Mouse (Mus musculus) liver, embryonic 12.5 days (tissue): Measurements from ENCODE around the gene Slc35g3. TPM values are rescaled to one million over a fixed set of nuclear protein-coding genes. Genes with fewer than 3 reads are reported as not detected.

Experiments used
- ATAC-seq: fragments of 200-750 bp; cut with Nextera tagmentation; 2 replicates; pipeline ENCODE4 v1.8.0; 2017; ENCODE audit warnings: moderate number of reproducible peaks, mild to moderate bottlenecking, moderate library complexity
- H3K27ac ChIP-seq: fragments of 300-500 bp; sonication (generic); 2 replicates; pipeline ENCODE4 v1.5.1; 2016; ENCODE audit warnings: mild to moderate bottlenecking
- H3K27me3 ChIP-seq: fragments of 300-500 bp; sonication (generic); replicated peaks from 2 replicates; pipeline ENCODE4 v1.6.1; 2016; ENCODE audit warnings: mild to moderate bottlenecking, moderate library complexity
- H3K36me3 ChIP-seq: fragments of 300-500 bp; sonication (generic); 2 replicates; pipeline ENCODE4 v1.6.1; 2016; ENCODE audit warnings: mild to moderate bottlenecking, moderate library complexity
- H3K4me1 ChIP-seq: fragments of 300-500 bp; sonication (generic); 2 replicates; pipeline ENCODE4 v1.6.1; 2016
- H3K4me2 ChIP-seq: fragments of 300-500 bp; sonication (generic); 2 replicates; pipeline ENCODE4 v1.6.1; 2016; ENCODE audit warnings: mild to moderate bottlenecking, moderate library complexity
- H3K4me3 ChIP-seq: fragments of 300-500 bp; sonication (generic); 2 replicates; pipeline ENCODE4 v1.5.1; 2016; ENCODE audit warnings: mild to moderate bottlenecking, moderate library complexity
- H3K9ac ChIP-seq: fragments of 300-500 bp; sonication (generic); 2 replicates; pipeline ENCODE4 v1.6.1; 2016; ENCODE audit warnings: mild to moderate bottlenecking, moderate library complexity
- H3K9me3 ChIP-seq: fragments of 300-500 bp; sonication (generic); replicated peaks from 2 replicates; pipeline ENCODE4 v1.6.1; 2016; ENCODE audit warnings: mild to moderate bottlenecking, moderate library complexity
- WGBS: fragments of 180-500 bp; shearing (Covaris S2); methylation state at CpG from one replicate; pipeline ENCODE4 v1.1.7; 2016; ENCODE audit not compliant: insufficient replicate concordance; 5-methylcytosine and 5-hydroxymethylcytosine counted together
- polyA plus RNA-seq: library from polyadenylated mRNA; unstranded; fragments of >200 nt; fragmentation: Nextera tagmentation; extraction: Ambion mirVana; gene quantifications from 2 replicates; pipeline ENCODE4 v1.2.1, GENCODE M21; 2016

Gene Slc35g3
- polyA plus RNA-seq, 1 experiment from 2014 or later = not detected

DNA sequence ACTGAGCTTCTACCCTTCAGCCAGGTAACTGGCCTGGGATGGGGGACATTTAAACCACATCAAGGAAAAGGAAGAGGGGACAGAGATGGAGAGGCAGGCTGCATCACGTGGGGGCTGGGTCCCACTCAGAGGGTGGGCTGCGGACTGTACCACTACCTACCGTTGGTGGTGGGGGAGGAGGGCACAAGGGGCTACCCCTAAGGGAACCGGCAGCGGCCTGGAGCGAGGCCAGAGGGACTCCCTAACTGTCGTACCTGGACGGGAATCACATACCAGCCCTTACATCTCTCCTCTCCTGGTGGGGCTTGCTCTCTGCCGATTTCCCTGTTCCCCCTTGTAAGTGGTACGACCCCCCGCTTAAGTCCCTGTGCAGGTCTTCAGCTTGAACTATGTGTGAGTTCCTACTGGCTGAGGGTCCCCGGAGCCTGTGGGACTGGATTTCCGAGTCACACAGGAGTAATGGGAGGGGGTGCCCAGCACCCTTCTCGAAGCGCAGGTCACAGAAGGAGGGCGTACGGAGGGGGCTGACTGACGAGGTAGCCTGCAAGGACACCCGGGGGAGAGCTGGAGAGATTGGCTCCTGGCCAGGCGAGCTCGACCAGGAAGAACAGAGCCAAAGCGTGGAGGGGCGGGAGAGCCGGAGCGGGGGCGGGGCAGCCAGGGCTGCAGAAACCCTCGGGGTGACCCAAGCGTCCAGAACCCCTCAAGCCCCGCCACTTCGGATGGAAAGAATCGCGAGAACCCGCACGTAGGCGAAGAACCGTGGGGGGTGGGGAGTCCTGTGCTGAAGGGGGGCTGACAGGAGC is 38.8 kb upstream of the Slc35g3 start:
- under 1% methylated on average over 36 of the region's 36 CpGs for WGBS
- no peak for ATAC-seq
- H3K36me3 ChIP-seq = no peaks in the 10 kb centered on the region
- peak overlapping the region; percentile 44 for H3K4me3 ChIP-seq
- peaks cover 60% of the 10 kb centered on the region for H3K4me1 ChIP-seq
- H3K9me3 ChIP-seq = no peaks in the 10 kb centered on the region
- H3K27ac ChIP-seq = no peak overlapping the region
- peaks cover 99% of the 10 kb centered on the region for H3K27me3 ChIP-seq
- peak overlapping the region; percentile 35; the same call in 1 of the 2 replicates for H3K9ac ChIP-seq
- H3K4me2 ChIP-seq = peak overlapping the region; percentile 64

DNA sequence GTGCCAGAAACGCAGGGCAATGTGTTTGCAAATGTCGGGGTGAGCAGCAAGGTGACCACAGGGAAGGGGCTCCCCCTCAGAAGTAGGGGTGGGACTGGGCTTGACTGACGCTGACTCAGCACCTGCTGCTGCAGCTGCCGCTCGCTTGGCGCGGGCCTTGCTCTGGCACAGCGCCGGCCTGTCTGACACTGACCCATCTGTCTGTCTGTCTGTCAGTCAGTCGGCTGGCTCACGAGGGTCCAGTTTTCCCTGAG is 38.3 kb upstream of the Slc35g3 start:
- H3K4me1 ChIP-seq = peaks cover 62% of the 10 kb centered on the region
- H3K27me3 ChIP-seq = peaks cover 94% of the 10 kb centered on the region
- H3K36me3 ChIP-seq = no peaks in the 10 kb centered on the region
- H3K27ac ChIP-seq = no peak overlapping the region
- H3K9ac ChIP-seq = no peak overlapping the region
- no peaks in the 10 kb centered on the region for H3K9me3 ChIP-seq
- peak overlapping the region; percentile 44 for H3K4me3 ChIP-seq
- 5% methylated on average over 11 of the region's 11 CpGs for WGBS
- no peak for ATAC-seq
- peak overlapping the region; percentile 64 for H3K4me2 ChIP-seq

DNA sequence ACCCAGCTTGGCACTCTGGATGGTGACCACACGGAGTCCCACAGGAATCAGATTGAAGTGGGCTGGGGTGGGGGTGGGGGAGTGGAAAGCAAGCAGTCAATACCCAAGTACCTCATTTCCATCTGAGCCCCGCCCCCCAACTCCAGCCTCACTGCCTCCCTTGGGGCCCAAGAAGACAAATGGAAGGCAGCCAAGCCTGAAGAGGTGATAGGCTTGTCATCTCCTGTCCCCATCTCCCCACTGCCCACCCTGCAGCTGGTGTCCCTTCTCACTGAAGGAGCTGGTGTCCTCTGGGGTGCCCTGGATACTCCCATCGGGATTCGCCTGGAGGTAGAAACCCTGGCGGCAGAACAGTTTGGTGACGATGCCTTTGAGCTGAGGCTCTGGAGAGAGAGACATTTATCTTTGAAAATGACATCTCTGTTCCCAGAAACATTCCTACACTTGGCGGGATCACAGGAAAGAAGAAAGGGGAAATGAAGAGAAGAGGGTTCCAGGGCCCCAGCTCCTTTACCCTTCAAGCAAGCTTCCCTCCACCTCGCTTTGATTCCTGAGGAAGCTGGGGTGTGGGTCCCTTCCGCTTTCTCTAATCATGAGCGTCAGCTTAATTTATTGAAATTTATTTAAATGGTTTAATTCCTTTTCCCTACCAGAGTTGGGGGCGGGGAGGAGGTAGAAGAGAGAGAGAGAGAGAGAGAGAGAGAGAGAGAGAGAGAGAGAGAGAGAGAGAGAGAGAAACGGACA is 37.8 kb upstream of the Slc35g3 start:
- no peak overlapping the region for H3K27ac ChIP-seq
- no peaks in the 10 kb centered on the region for H3K9me3 ChIP-seq
- no peak for ATAC-seq
- H3K4me3 ChIP-seq = no peak overlapping the region
- H3K36me3 ChIP-seq = no peaks in the 10 kb centered on the region
- peak overlapping the region; percentile 64 for H3K4me2 ChIP-seq
- H3K27me3 ChIP-seq = peaks cover 89% of the 10 kb centered on the region
- H3K4me1 ChIP-seq = peaks cover 61% of the 10 kb centered on the region
- H3K9ac ChIP-seq = no peak overlapping the region
- WGBS = 35% methylated on average over 12 of the region's 12 CpGs

DNA sequence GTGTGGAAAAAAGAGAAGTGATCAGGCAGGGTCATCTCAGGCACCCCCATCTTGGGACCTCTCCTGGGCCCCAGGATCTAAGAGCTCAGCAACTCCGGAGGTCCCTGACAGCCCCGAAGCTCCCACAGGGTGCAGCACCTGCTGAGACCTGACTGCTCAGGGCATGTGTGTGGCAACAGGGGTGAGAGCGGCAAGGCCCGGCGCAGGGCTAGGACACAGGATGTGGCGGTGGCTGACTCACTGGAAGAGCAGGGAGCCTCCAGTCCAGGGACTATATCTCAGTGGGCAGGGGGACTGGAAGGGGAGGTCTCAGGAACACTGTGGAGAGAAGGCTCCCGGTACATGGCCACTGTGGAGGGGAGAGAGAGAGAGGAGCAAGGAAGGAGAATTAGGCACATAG is 36.2 kb upstream of the Slc35g3 start:
- H3K9ac ChIP-seq = no peak overlapping the region
- no peaks in the 10 kb centered on the region for H3K9me3 ChIP-seq
- WGBS = 62% methylated on average over 7 of the region's 7 CpGs
- H3K4me2 ChIP-seq = no peak overlapping the region
- no peak overlapping the region for H3K27ac ChIP-seq
- no peak overlapping the region for H3K4me3 ChIP-seq
- ATAC-seq = no peak
- peaks cover 86% of the 10 kb centered on the region for H3K27me3 ChIP-seq
- H3K36me3 ChIP-seq = no peaks in the 10 kb centered on the region
- H3K4me1 ChIP-seq = peaks cover 45% of the 10 kb centered on the region

DNA sequence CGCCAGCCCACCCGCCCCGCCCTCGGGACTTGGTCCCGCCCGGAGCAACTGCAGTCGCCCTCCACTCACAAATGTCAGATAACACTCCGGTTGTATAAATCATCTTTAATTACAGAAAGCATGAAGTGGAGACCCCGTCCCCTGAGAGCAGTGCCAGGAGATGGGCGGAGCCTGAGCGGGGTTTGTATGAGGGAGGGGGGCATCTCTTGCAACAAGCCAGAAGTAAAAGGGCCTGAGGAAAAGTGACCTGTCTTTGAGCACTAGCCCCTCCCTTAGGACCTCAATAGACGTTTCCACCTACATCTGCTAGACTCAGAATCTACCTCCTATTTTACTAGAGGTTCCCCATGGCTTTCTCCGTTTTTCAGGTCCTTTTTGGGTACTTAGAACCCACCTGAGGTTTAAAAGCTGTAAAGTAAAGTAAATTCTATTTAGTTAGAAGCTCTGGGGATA is 34.2 kb upstream of the Slc35g3 start:
- no peaks in the 10 kb centered on the region for H3K36me3 ChIP-seq
- no peak overlapping the region for H3K27ac ChIP-seq
- 4% methylated on average over 13 of the region's 13 CpGs for WGBS
- H3K9ac ChIP-seq = peak overlapping the region; percentile 64
- H3K27me3 ChIP-seq = peaks cover 77% of the 10 kb centered on the region
- H3K4me3 ChIP-seq = peak overlapping the region; percentile 54
- peak overlapping the region; percentile 88 for H3K4me2 ChIP-seq
- no peaks in the 10 kb centered on the region for H3K9me3 ChIP-seq
- peaks cover 27% of the 10 kb centered on the region for H3K4me1 ChIP-seq
- no peak for ATAC-seq

DNA sequence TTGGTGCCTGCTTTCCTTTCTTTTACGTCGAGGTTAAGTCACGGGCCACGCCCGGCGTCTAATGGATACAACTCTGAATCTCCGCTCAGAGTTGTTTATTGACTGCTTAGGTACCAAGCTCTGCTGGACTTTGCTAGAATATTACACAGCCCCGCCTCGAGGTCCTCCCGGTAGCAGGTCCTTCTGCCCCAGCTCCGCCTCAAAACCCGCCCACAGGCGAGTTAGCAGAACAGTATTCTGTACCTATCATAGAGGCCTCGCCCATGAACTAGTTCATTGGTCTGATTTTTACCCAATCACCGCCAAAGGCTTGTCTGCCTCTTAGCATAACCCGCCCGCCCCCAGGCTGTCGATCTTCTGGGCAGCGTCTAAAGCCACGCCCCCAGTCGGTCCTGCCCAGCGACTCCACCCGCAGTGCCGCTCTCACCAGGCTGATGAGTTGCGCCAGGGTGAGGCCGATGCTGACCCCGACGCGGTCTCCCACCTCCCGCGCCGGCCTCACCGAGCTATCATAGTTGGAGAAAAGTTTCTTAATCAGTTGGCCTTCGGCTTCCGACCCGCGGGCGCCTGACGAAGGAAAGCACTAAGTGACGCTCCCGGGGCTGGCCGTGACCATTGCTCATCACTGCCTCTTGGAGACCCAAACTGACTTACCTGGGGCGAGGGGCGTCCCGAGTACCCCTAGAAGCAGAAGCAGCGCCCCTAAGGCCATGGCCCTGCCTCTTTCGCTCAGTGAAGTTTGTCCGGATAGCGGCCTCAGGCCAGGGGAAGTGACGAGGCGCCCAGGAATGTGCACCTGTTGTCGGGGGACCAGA is 33.6 kb upstream of the Slc35g3 start, which contains the start of gene Chrnb1:
Gene Chrnb1, minus strand, starts transcription at position 776 of the 815 bp plus-strand sequence.
- Histone ChIP-seq H3K4me3 (peak within 1 kb of the TSS; percentile 54), H3K4me2 (peak within 1 kb of the TSS; percentile 88), H3K9me3 (no peaks in the 10 kb centered on the region), H3K9ac (peak within 1 kb of the TSS; percentile 64), H3K27me3 (peaks cover 70% of the 10 kb centered on the region), H3K27ac (no peak within 1 kb of the TSS), H3K4me1 (peaks cover 20% of the 10 kb centered on the region), H3K36me3 (no peaks in the 10 kb centered on the region)
- ATAC-seq = peak; percentile 99
- WGBS = 2% methylated on average over 52 of the region's 52 CpGs

DNA sequence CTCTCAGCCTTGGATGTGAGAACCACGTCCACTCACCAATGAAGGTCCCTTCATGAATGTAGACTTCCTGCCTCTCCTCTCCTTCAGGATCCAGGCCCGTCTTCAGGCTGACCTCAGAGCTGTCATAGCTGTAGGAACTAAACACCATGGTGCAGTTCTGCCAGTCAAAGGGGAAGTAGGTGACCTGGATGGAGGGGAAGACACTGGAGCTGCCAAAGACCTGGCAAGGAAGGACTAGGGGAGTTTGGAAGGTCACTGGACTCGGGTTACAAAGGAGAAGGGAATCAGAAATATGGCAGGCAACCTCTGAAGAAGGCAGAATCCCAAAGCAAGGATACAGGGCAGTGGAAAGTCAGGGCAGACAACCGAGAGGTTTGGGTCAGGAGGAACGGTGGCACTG is 31.7 kb upstream of the Slc35g3 start:
- 40% methylated on average over 5 of the region's 5 CpGs for WGBS
- ATAC-seq = no peak
- H3K9ac ChIP-seq = no peak overlapping the region
- H3K27me3 ChIP-seq = peaks cover 51% of the 10 kb centered on the region
- no peaks in the 10 kb centered on the region for H3K36me3 ChIP-seq
- H3K4me3 ChIP-seq = no peak overlapping the region
- H3K4me1 ChIP-seq = peaks cover 14% of the 10 kb centered on the region
- no peaks in the 10 kb centered on the region for H3K9me3 ChIP-seq
- no peak overlapping the region for H3K27ac ChIP-seq
- H3K4me2 ChIP-seq = no peak overlapping the region

DNA sequence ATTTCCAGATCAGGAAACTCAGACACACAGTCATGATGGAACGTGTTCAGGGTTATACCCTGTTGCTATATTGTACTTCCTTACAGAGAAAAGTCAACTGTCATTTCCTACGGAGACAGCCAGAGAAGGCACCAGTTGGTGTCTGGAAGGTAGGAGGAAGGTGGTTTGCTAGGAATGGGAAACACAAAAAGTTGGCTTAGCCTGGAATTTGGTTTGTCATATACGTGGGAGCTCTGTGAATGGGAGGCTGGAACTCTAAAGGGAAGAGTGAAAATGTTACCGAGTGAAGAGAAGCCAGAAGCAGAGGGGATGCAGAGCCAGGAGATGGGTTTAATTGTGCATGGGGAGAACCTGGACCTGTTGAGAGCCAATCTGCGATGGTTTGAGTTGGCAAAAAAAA is 29.7 kb upstream of the Slc35g3 start:
- no peak overlapping the region for H3K4me2 ChIP-seq
- no peak overlapping the region for H3K4me3 ChIP-seq
- no peaks in the 10 kb centered on the region for H3K9me3 ChIP-seq
- no peaks in the 10 kb centered on the region for H3K36me3 ChIP-seq
- no peak overlapping the region for H3K27ac ChIP-seq
- H3K4me1 ChIP-seq = peaks cover 14% of the 10 kb centered on the region
- ATAC-seq = no peak
- H3K9ac ChIP-seq = no peak overlapping the region
- H3K27me3 ChIP-seq = peaks cover 31% of the 10 kb centered on the region
- WGBS = 51% methylated on average over 5 of the region's 5 CpGs

DNA sequence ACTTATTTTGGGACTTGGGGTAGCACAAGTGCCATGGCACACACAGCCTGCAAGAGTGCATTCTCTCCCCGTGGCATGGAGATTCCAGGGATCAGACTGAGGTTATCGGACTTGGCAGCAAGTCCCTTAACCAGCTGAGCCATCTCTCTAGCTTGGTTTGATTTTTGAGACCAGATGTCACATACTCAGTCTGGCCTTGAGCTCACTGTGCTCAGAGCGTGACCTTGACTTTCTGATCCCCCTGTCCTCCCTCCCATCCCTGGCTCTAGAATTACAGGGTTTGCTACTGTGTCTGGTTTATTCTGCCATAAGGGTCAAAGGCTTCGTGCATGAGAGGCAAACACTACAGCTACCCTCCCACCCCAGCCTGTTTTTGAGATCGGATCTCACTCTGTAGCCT is 27.7 kb upstream of the Slc35g3 start:
- no peak overlapping the region for H3K4me3 ChIP-seq
- WGBS = 55% methylated on average over 5 of the region's 5 CpGs
- peaks cover 23% of the 10 kb centered on the region for H3K27me3 ChIP-seq
- peaks cover 10% of the 10 kb centered on the region for H3K4me1 ChIP-seq
- H3K4me2 ChIP-seq = no peak overlapping the region
- no peaks in the 10 kb centered on the region for H3K36me3 ChIP-seq
- H3K27ac ChIP-seq = no peak overlapping the region
- no peak for ATAC-seq
- H3K9ac ChIP-seq = no peak overlapping the region
- H3K9me3 ChIP-seq = no peaks in the 10 kb centered on the region

DNA sequence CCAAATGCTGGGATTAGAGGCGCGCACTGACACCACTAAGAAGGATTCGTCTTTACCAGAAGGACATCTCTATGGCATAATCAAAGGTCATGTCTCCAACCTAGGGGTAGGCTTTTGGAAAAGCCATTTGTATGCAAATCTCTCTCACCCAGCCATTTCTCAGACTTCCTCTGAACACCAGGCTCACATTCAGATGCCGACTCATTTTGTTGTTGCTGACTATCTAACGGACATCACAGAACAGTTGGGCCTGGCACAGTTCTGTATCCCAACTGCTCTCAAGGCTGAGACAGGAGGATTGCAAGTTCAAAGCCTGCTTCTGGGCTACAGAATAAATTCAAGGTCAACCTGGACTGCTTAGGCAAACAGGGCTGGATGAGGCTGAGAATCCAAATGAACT is 25.5 kb upstream of the Slc35g3 start:
- H3K9ac ChIP-seq = no peak overlapping the region
- WGBS = 71% methylated on average over 5 of the region's 5 CpGs
- H3K4me3 ChIP-seq = no peak overlapping the region
- H3K9me3 ChIP-seq = no peaks in the 10 kb centered on the region
- peaks cover 14% of the 10 kb centered on the region for H3K4me1 ChIP-seq
- no peak overlapping the region for H3K27ac ChIP-seq
- H3K4me2 ChIP-seq = no peak overlapping the region
- H3K27me3 ChIP-seq = peaks cover 12% of the 10 kb centered on the region; the same call in 1 of the 2 replicates
- no peak for ATAC-seq
- H3K36me3 ChIP-seq = no peaks in the 10 kb centered on the region

DNA sequence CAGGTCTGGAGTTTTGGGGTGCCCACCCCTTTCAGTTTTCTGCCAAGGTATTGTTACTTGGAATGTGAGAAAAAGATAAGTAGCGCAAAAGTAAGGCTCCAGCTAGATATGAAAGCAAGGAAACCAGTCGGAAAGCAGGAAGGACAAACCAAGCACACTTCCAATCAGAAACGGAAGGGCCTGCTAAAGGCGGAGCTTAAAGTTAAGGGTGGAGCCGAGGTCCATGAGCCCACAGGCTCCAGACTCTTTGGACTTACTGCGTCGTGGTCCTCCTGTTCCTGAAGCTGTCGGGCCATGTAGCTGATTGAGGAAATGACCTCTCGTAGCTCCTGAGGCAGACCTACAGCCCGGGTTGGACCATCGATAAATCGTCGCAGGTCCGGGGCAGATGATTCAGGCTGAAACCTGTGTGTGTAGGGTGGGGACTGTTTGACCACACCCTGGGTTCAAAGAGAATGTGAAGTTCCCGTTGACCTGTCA is 23.1 kb upstream of the Slc35g3 start:
- H3K27ac ChIP-seq = peak overlapping the region; percentile 52
- ATAC-seq = peak; percentile 84
- 8% methylated on average over 15 of the region's 15 CpGs for WGBS

More for the DNA sequence above, 23.1 kb upstream of the Slc35g3 start:
- H3K9ac ChIP-seq = peak overlapping the region; percentile 50
- H3K36me3 ChIP-seq = no peaks in the 10 kb centered on the region
- no peaks in the 10 kb centered on the region for H3K9me3 ChIP-seq
- H3K4me2 ChIP-seq = peak overlapping the region; percentile 65
- peaks cover 14% of the 10 kb centered on the region for H3K4me1 ChIP-seq
- peaks cover 28% of the 10 kb centered on the region for H3K27me3 ChIP-seq
- H3K4me3 ChIP-seq = peak overlapping the region; percentile 46
